Mouse (Mus musculus) left cerebral cortex, postnatal 10 days (tissue): Measurements from ENCODE around the gene Ube2l3. TPM values are rescaled to one million over a fixed set of nuclear protein-coding genes. Genes with fewer than 3 reads are reported as not detected.
A peak's percentile ranks its signal among the peaks of the same experiment; 100 is the strongest.
"Not testable (repeated sequence)": the region's sequence is repeated elsewhere in the genome, so short reads cannot be mapped to it uniquely, and the experiment has no call there.

Source experiments
- DNase-seq, 2 experiments: peaks; one replicate each; pipeline ENCODE4 v3.0.0; 2021 to 2022; ENCODE audit warnings: low spot score in 2 of 2, mixed read lengths in 1 of 2; ENCODE audit errors: extremely low spot score in 1 of 2
- intact Hi-C: fragments of 180-260 bp; cut with DNase I; formaldehyde crosslinking; loops from one replicate; pipeline ENCODE4 v1.15.1; 2025
- total RNA-seq, 2 experiments: library from RNA; stranded (reverse); gene quantifications; 2 replicates each; pipeline ENCODE4 v1.2.3; 2021

The Ube2l3 gene
- total RNA-seq, result 100 to 1,000 TPM; 149 to 151 TPM

GRCm38 (mm10) chr16:17202549-17202948 is at the start of gene Ube2l3:
TSS of gene Ube2l3 (minus strand) at chr16:17202649.
- intact Hi-C loops, result no loop called here
- no peak for DNase-seq

- intact Hi-C loops, result no loop called here
- DNase-seq, result no peak
Observed at GRCm38 (mm10) chr16:17251539-17251938, 49.1 kb upstream of the Ube2l3 start.

- no peak for DNase-seq
- intact Hi-C loops, result no loop called here
Observed at GRCm38 (mm10) chr16:17249135-17249534, 46.7 kb upstream of the Ube2l3 start.

DNA sequence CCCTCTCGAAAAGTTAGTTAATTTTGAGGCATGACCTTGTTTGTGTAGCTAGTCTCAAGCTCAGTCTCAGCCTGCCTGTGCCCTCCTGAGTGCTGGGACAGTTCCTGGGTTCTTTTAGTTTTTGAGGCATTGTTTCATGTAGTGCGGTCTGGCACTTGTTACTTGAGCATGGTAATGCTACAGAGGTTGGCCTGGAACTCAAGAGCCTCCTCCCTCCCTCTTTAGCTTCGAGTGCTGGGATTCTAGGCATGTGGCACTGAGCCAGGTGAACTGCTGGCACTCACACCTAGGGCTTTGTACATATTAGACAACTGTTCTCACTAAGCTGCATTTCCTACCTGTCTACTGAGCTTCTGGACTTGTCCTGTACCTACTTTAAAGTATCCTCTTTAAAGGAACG is 45.3 kb upstream of the Ube2l3 start:
- intact Hi-C loops, result no loop called here
- DNase-seq, result no peak

DNA sequence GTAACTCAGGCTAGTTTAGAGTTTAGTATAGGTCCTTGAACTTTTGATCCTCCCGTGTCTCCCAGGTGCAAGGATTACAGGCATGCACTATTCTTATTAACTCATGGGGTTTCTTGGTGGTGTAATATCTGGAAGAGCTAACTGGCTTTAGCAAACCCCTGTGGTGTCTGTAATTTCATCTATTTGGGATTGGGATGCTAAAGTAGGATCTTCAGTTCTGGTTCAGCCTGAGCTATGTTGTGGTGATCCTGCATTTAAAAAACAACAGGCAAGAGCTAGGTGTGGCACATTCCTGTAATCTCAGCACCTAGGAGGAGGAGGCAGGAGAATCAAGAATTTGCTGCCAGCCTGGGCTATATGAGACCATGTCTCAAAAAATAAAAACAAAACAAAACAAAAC is 42.5 kb upstream of the Ube2l3 start:
- intact Hi-C loops, result no loop called here
- no peak for DNase-seq

- no peak for DNase-seq
- intact Hi-C loops, result no loop called here
Observed at GRCm38 (mm10) chr16:17243731-17244130, 41.3 kb upstream of the Ube2l3 start.

- intact Hi-C loops, result no loop called here
- DNase-seq, result no peak
Observed at GRCm38 (mm10) chr16:17239409-17239808, 37.0 kb upstream of the Ube2l3 start.

GRCm38 (mm10) chr16:17237634-17238033 is 35.2 kb upstream of the Ube2l3 start:
- no peak for DNase-seq
- intact Hi-C loops, result no loop called here

DNA sequence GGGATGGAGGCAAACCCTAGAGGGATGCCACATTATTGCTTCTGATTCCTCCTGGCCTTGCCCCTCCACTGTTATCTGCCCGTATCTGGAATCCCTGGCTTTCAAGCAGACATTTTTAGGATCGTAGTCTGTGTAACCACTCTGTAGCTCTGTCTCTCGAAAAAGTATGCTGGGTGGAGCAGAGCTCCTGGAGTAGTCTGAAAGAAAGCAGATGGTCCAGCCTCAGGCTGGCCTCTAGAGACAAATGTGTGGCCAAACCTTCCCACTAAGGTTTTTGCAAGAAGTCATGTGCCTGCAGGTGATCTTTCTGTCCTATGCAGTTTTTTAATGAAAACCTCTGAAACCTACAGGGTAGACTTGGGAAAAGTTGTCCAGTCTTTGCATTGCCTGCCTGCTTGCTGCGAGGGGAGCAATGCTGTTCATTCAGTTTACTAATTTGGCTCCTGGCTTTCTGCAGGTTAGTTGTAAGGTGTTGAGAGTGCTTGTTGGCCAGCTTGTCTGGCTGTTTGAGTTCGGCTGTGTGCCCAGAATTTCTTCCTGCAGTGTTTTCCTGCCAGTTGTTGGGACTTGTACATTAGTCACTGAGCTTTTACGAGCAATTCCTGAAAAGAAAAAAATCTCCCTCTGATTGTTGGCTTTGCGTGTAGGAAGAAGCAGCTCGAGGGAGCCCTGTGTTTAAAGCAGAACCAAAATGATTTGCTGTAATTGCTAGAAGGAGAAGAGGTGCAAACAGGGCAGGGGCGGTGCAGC is 32.6 kb upstream of the Ube2l3 start:
- DNase-seq, result no peak

GRCm38 (mm10) chr16:17234499-17234895 is 32.0 kb upstream of the Ube2l3 start:
- intact Hi-C loops, result no loop called here
- peak in 1 of 2 experiments; percentile 68 for DNase-seq

More for the DNA sequence above, 32.6 kb upstream of the Ube2l3 start:
- intact Hi-C loops, result no loop called here

- DNase-seq, result peak in 1 of 2 experiments; percentile 66
- intact Hi-C loops, result no loop called here
Observed at GRCm38 (mm10) chr16:17233702-17234498, 31.5 kb upstream of the Ube2l3 start.

GRCm38 (mm10) chr16:17232794-17233701 is 30.6 kb upstream of the Ube2l3 start, which contains the start of gene Hic2:
TSS of gene Hic2 (plus strand) at chr16:17233572.
- DNase-seq, result peak; percentile 86 to 97
- intact Hi-C loops, result no loop called here

GRCm38 (mm10) chr16:17231523-17231922 is 29.1 kb upstream of the Ube2l3 start:
- intact Hi-C loops, DNase-seq: not testable (repeated sequence)

GRCm38 (mm10) chr16:17226496-17226895 is 24.0 kb upstream of the Ube2l3 start:
- intact Hi-C loops, result no loop called here
- DNase-seq, result no peak

- DNase-seq, result no peak
- intact Hi-C loops, result no loop called here
Observed at GRCm38 (mm10) chr16:17225584-17225983, 23.1 kb upstream of the Ube2l3 start.

DNA sequence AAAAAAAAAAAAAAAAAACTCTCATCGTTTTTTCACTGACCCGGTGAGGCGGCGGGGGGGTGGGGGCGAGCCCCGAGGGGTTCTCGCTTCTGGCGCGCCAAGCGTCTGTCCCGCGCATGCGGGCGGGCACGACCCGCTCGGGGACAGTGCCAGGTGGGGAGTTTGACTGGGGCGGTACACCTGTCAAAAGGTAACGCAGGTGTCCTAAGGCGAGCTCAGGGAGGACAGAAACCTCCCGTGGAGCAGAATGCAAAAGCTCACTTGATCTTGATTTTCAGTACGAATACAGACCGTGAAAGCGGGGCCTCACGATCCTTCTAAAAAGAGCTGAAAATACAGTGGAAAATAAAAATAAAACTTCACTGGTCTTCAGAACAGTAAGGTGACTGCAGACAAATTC is 19.7 kb upstream of the Ube2l3 start:
- peak; percentile 89 to 100 for DNase-seq
- intact Hi-C loops, result no loop called here

- no peak for DNase-seq
Observed at GRCm38 (mm10) chr16:17220127-17220733, 17.8 kb upstream of the Ube2l3 start.

GRCm38 (mm10) chr16:17216934-17217633 is 14.6 kb upstream of the Ube2l3 start:
- no peak for DNase-seq
- intact Hi-C loops, result no loop called here

More at GRCm38 (mm10) chr16:17220127-17220733, 17.8 kb upstream of the Ube2l3 start:
- intact Hi-C loops, result no loop called here
